8 mouse cellular contexts compared by ENCODE assay signal in genomic region chr11:54902333-54903323, GRCm38 (mm10). TPM values are rescaled to one million over a fixed set of nuclear protein-coding genes. Genes with fewer than 3 reads are reported as not detected.
DNase-seq lines count a peak whose midpoint lies in the region; ATAC-seq and TF ChIP-seq lines count a peak whose summit lies in the region.

Gpx3 (plus strand) TSS chr11:54902453.

- ATAC-seq in hindbrain, embryonic 11.5 days (ENCODE audit: low FRiP score) = peak; percentile 90
- ATAC-seq in CD4-positive, CD25-positive, alpha-beta regulatory T cell, adult 4 months = no peak

- intact Hi-C loops in left cerebral cortex, adult 2 months (cut with DNase I) = no loop called here

- WGBS in hindbrain, embryonic 11.5 days = 17% methylated on average over 44 of the region's 45 CpGs

- no peaks in the 10 kb centered on the region for H3K9me3 ChIP-seq in hindbrain, embryonic 11.5 days (ENCODE audit: control insufficient read depth, low read length)

- peak within 1 kb of the TSS; percentile 53 for H3K4me2 ChIP-seq in hindbrain, embryonic 11.5 days (replicated peaks; ENCODE audit: low read depth, low read length)

- 0 out of 2 replicates have a peak, but pooled peaks cover 2% of the 10 kb centered on the region for H3K4me1 ChIP-seq in hindbrain, embryonic 11.5 days (replicated peaks; ENCODE audit: control insufficient read depth, insufficient read depth, low read length)

- no peak within 1 kb of the TSS for H3K27ac ChIP-seq in hindbrain, embryonic 11.5 days (ENCODE audit: low read depth, low read length)
- no peak within 1 kb of the TSS for H3K27ac ChIP-seq in left cerebral cortex, adult 2 months

- no peak for TF ChIP-seq CTCF in left cerebral cortex, adult 2 months (IDR thresholded peaks at IDR 0.05)

- peak within 1 kb of the TSS; percentile 43 for H3K4me3 ChIP-seq in hindbrain, embryonic 11.5 days (ENCODE audit: low read depth, low read length)
- peak within 1 kb of the TSS; percentile 42 for H3K4me3 ChIP-seq in left cerebral cortex, adult 2 months

- no peaks in the 10 kb centered on the region for H3K27me3 ChIP-seq in hindbrain, embryonic 11.5 days (ENCODE audit: control insufficient read depth, insufficient read depth, low read length)

- H3K36me3 ChIP-seq in hindbrain, embryonic 11.5 days (ENCODE audit: control insufficient read depth, insufficient read depth, low read length) = no peaks in the 10 kb centered on the region

- DNase-seq in adrenal gland, adult 8-10 months = peak; percentile 67
- peak; percentile 85 for DNase-seq in cerebellum, postnatal 10 days
- peak; percentile 47 to 57 for DNase-seq in frontal cortex, postnatal 36 days (ENCODE audit: low spot score in 2 of 2)
- DNase-seq in hindbrain, embryonic 11.5 days (ENCODE audit: low spot score) = peak; percentile 80
- DNase-seq in left cerebral cortex, adult 2 months (ENCODE audit: extremely low spot score in 1 of 2, low spot score in 2 of 2) = peak; percentile 49 to 53
- DNase-seq in lung, postnatal 36 days = peak; percentile 88
- peak; percentile 50 for DNase-seq in right cerebral cortex, postnatal 14 days

- H3K9ac ChIP-seq in hindbrain, embryonic 11.5 days (ENCODE audit: low read depth, low read length) = peak within 1 kb of the TSS; percentile 49

RNA-seq across cellular contexts. Expression of gene Gpx3, which starts in this region (rescaled TPM):
- total RNA-seq in adrenal gland, adult 8-10 months (2022) = 100 to 1,000 TPM in 3 of 4 experiments, 10 to 100 TPM in 1; 89.1 to 315 (median 150) TPM
- polyA plus RNA-seq in hindbrain, embryonic 11.5 days (2014; fragmentation: Nextera tagmentation; extraction: Ambion mirVana) = 91.4 and 114 TPM in 2 replicates
- 10 to 100 TPM in 1 of 2 experiments, 1 to 10 TPM in 1; 6.2 to 10.2 TPM for total RNA-seq in left cerebral cortex, adult 2 months (2021)
- 1 to 10 TPM; 1.2 to 1.3 TPM for polyA plus RNA-seq in CD4-positive, CD25-positive, alpha-beta regulatory T cell, adult 4 months (2017; shearing (Covaris generic))

Comparison
In these comparisons a context has a peak if more than half of its experiments do, and no peak if none do; other contexts are left out.
1. RNA of gene Gpx3 (total RNA-seq): 89.1 to 315 TPM in adrenal gland, adult 8-10 months; 6.2 to 10.2 TPM in left cerebral cortex, adult 2 months; every median in the first group is over 4 times any median in the second.
2. RNA of gene Gpx3 (polyA plus RNA-seq): 91.4 to 114 TPM in hindbrain, embryonic 11.5 days; 1.2 to 1.3 TPM in CD4-positive, CD25-positive, alpha-beta regulatory T cell, adult 4 months; every median in the first group is over 10 times any median in the second.
3. Peak in every context shown above with its lines, with median percentiles within 50 percentile points of each other: DNase-seq.